Mouse (Mus musculus) ES-E14 (cell line): ENCODE data around the gene 1700003E16Rik.

Experiments used
- CHD2 ChIP-seq: IDR thresholded peaks from 2 replicates; pipeline ENCODE4 v1.6.1; 2014; ENCODE audit warnings: mild to moderate bottlenecking, low read depth, low read length, inconsistent platforms
- HCFC1 ChIP-seq: IDR thresholded peaks from 2 replicates; pipeline ENCODE4 v1.6.1; 2012; ENCODE audit warnings: low read length, inconsistent platforms, borderline replicate concordance; ENCODE audit not compliant: insufficient read depth
- MAFK ChIP-seq: IDR thresholded peaks from 2 replicates; pipeline ENCODE4 v1.6.1; 2014; ENCODE audit warnings: mild to moderate bottlenecking, low read depth, low read length, inconsistent platforms; ENCODE audit not compliant: insufficient read depth
- ZC3H11A ChIP-seq: IDR thresholded peaks from 2 replicates; pipeline ENCODE4 v1.6.1; 2012; ENCODE audit warnings: low read depth, mild to moderate bottlenecking, inconsistent platforms, low read length, borderline replicate concordance
- ZNF384 ChIP-seq: IDR thresholded peaks from 2 replicates; pipeline ENCODE4 v1.6.1; 2012; ENCODE audit warnings: low read depth, low read length, inconsistent platforms

- TF ChIP-seq HCFC1 = peak; percentile 73; the same call in 1 of the 2 replicates
- TF ChIP-seq ZC3H11A = no peak
- no peak for TF ChIP-seq CHD2
- no peak for TF ChIP-seq ZNF384
- TF ChIP-seq MAFK = no peak
These were observed 9.5 kb downstream of the 1700003E16Rik start, which contains the start of gene Dctn1 for GRCm38 (mm10) chr6:83165607-83166242.
